Mouse (Mus musculus) ES-Bruce4 (cell line): ENCODE measurements around the gene Tbl1xr1. TPM values are rescaled to one million over a fixed set of nuclear protein-coding genes. Genes with fewer than 3 reads are reported as not detected.

Experiments used
- H3K27ac ChIP-seq: 2 replicates; pipeline ENCODE4 v1.5.1; 2012; ENCODE audit warnings: low read length, inconsistent platforms; ENCODE audit not compliant: insufficient read depth
- H3K27me3 ChIP-seq: 2 replicates; pipeline ENCODE4 v1.6.1; 2012; ENCODE audit warnings: mild to moderate bottlenecking, low read length, inconsistent platforms; ENCODE audit not compliant: control insufficient read depth, poor library complexity, insufficient read depth, severe bottlenecking
- H3K36me3 ChIP-seq: 2 replicates; pipeline ENCODE4 v1.6.1; 2012; ENCODE audit warnings: inconsistent platforms, mild to moderate bottlenecking, low read length, moderate library complexity; ENCODE audit not compliant: control insufficient read depth, poor library complexity, insufficient read depth, severe bottlenecking
- H3K4me1 ChIP-seq: one replicate; pipeline ENCODE4 v1.8.1; 2011; ENCODE audit warnings: low read length; ENCODE audit not compliant: control insufficient read depth, insufficient read depth
- H3K4me3 ChIP-seq: 2 replicates; pipeline ENCODE4 v1.5.1; 2011; ENCODE audit warnings: low read depth, mild to moderate bottlenecking, low read length
- H3K9ac ChIP-seq: 2 replicates; pipeline ENCODE4 v1.6.1; 2012; ENCODE audit warnings: low read depth, mild to moderate bottlenecking, inconsistent platforms; ENCODE audit not compliant: poor library complexity, severe bottlenecking
- H3K9me3 ChIP-seq: replicated peaks from 2 replicates; pipeline ENCODE4 v1.6.1; 2012; ENCODE audit warnings: mild to moderate bottlenecking, low read length, inconsistent platforms; ENCODE audit not compliant: control insufficient read depth, poor library complexity, insufficient read depth, severe bottlenecking
- CTCF ChIP-seq: IDR thresholded peaks from one replicate; pipeline ENCODE4 v1.8.1; 2011; ENCODE audit warnings: low read depth, low read length
- EP300 ChIP-seq: IDR thresholded peaks from 2 replicates; pipeline ENCODE4 v1.6.1; 2011; ENCODE audit warnings: low read depth, low read length; ENCODE audit not compliant: insufficient read depth
- POLR2A ChIP-seq: IDR thresholded peaks from one replicate; pipeline ENCODE4 v1.8.1; 2011; ENCODE audit warnings: low read length; ENCODE audit not compliant: insufficient read depth
- polyA plus RNA-seq: library from polyadenylated mRNA; stranded (reverse); fragments of >200 nt; gene quantifications from 2 replicates; pipeline ENCODE4 v1.2.4, GENCODE M21; 2011; ENCODE audit warnings: low read depth; ENCODE audit not compliant: missing spikeins, insufficient read depth, insufficient read length

Tbl1xr1 gene
- polyA plus RNA-seq, 1 experiment: 64.4 TPM

GRCm38 (mm10) chr3:22222351-22222750 is 145.9 kb downstream of the Tbl1xr1 start:
- H3K27ac ChIP-seq: no peak overlapping the region
- no peak for TF ChIP-seq EP300
- TF ChIP-seq CTCF: no peak
- TF ChIP-seq POLR2A: no peak
- H3K4me3 ChIP-seq: no peak overlapping the region
- H3K4me1 ChIP-seq: no peaks in the 10 kb centered on the region
- H3K9ac ChIP-seq: no peak overlapping the region; the same call in 1 of the 2 replicates
- H3K27me3 ChIP-seq: no peaks in the 10 kb centered on the region
- no peaks in the 10 kb centered on the region for H3K36me3 ChIP-seq
- H3K9me3 ChIP-seq: no peaks in the 10 kb centered on the region

- no peaks in the 10 kb centered on the region for H3K9me3 ChIP-seq
- H3K4me1 ChIP-seq: no peaks in the 10 kb centered on the region
- no peak overlapping the region for H3K9ac ChIP-seq
- H3K27me3 ChIP-seq: no peaks in the 10 kb centered on the region
- no peak overlapping the region for H3K4me3 ChIP-seq
- H3K27ac ChIP-seq: no peak overlapping the region
- TF ChIP-seq POLR2A: no peak
- no peak for TF ChIP-seq EP300
- no peak for TF ChIP-seq CTCF
- H3K36me3 ChIP-seq: no peaks in the 10 kb centered on the region
These were observed 146.6 kb downstream of the Tbl1xr1 start for GRCm38 (mm10) chr3:22223023-22223422.

- Histone ChIP-seq H3K9me3 (no peaks in the 10 kb centered on the region), H3K9ac (no peak overlapping the region), H3K4me1 (no peaks in the 10 kb centered on the region), H3K27ac (no peak overlapping the region), H3K4me3 (no peak overlapping the region), H3K27me3 (no peaks in the 10 kb centered on the region), H3K36me3 (no peaks in the 10 kb centered on the region)
- no peak for TF ChIP-seq EP300
- no peak for TF ChIP-seq CTCF
- no peak for TF ChIP-seq POLR2A
These were observed 151.6 kb downstream of the Tbl1xr1 start for GRCm38 (mm10) chr3:22228052-22228451.

GRCm38 (mm10) chr3:22230635-22231034 is 154.2 kb downstream of the Tbl1xr1 start:
- Histone ChIP-seq H3K9me3 (no peaks in the 10 kb centered on the region), H3K9ac (no peak overlapping the region), H3K4me3 (no peak overlapping the region), H3K4me1 (no peaks in the 10 kb centered on the region), H3K27me3 (no peaks in the 10 kb centered on the region), H3K36me3 (no peaks in the 10 kb centered on the region), H3K27ac (no peak overlapping the region)
- no peak for TF ChIP-seq CTCF
- TF ChIP-seq POLR2A: no peak
- TF ChIP-seq EP300: no peak

- no peaks in the 10 kb centered on the region for H3K4me1 ChIP-seq
- no peak overlapping the region for H3K27ac ChIP-seq
- no peaks in the 10 kb centered on the region for H3K27me3 ChIP-seq
- no peak for TF ChIP-seq CTCF
- TF ChIP-seq EP300: no peak
- TF ChIP-seq POLR2A: no peak
- H3K4me3 ChIP-seq: no peak overlapping the region
- peaks cover 14% of the 10 kb centered on the region for H3K9me3 ChIP-seq
- H3K36me3 ChIP-seq: no peaks in the 10 kb centered on the region
- no peak overlapping the region for H3K9ac ChIP-seq
These were observed 161.9 kb downstream of the Tbl1xr1 start for GRCm38 (mm10) chr3:22238106-22238900.
